8 mouse cellular contexts compared by ENCODE assay signal in the genomic region with DNA sequence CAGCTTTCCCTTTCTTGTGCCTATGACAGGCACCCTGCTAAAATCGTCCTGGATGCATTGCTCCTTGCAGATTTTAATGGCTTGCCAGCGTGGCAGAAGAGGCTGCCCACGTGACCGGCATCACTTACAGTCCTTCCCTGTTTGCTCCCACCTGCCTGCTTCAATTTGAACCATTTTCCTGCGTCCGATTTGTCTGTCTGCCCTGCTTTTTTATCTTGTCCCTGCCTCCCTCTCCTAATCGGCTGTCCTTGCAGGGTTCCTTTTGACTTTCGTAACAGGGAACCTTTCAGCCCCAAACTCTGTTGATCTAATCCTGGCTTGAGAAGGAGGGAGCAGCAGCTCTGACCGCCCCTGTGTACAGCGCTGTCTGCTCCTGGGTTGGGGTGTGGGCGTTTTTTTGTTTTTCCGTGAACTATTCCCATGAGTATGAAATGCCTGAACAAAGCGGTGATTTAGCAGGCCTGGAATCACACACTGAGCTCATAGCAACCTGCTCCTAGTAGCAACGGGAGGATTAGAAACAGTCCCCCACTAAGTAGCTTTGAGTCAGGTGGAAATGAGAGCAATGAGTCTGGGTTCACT. TPM values are rescaled to one million over a fixed set of nuclear protein-coding genes. Genes with fewer than 3 reads are reported as not detected.
A peak's percentile ranks its signal among the peaks of the same experiment; 100 is the strongest.
DNase-seq lines count a peak whose midpoint lies in the region; ATAC-seq and TF ChIP-seq lines count a peak whose summit lies in the region.

No protein-coding gene starts in this region.

- peak overlapping the region; percentile 44 for H3K4me3 ChIP-seq in heart, embryonic 16.5 days (ENCODE audit: low read length)
- no peak overlapping the region for H3K4me3 ChIP-seq in myocyte

- no peaks in the 10 kb centered on the region for H3K27me3 ChIP-seq in heart, embryonic 16.5 days (ENCODE audit: control insufficient read depth, insufficient read depth, low read length)
- H3K27me3 ChIP-seq in myocyte (ENCODE audit: control insufficient read depth, insufficient read depth, insufficient read length): no peaks in the 10 kb centered on the region

- peak; percentile 5 to 23 for DNase-seq in lung, adult 18-20 months
- DNase-seq in lung, postnatal 4 days: no peak
- peak; percentile 65 for DNase-seq in embryo, embryonic 10 days (ENCODE audit: low spot score)
- DNase-seq in left cerebral cortex, postnatal 25 days (ENCODE audit: low spot score in 2 of 2): peak; percentile 31 to 50
- DNase-seq in urinary bladder, adult 18-20 months (ENCODE audit: low spot score in 2 of 2): no peak

- no peaks in the 10 kb centered on the region for H3K79me2 ChIP-seq in myocyte (ENCODE audit: control insufficient read depth, insufficient read depth)

- TF ChIP-seq POLR2A in myocyte (IDR thresholded peaks at IDR 0.05; ENCODE audit: insufficient read length, low read depth): no peak

- H3K4me2 ChIP-seq in heart, embryonic 16.5 days (ENCODE audit: low read depth, low read length): peak overlapping the region; percentile 69
- H3K4me2 ChIP-seq in myocyte (ENCODE audit: low read depth): peak overlapping the region; percentile 54

- peaks cover 9% of the 10 kb centered on the region for H3K4me1 ChIP-seq in heart, embryonic 16.5 days (ENCODE audit: control insufficient read depth, insufficient read depth, low read length)

- no peak overlapping the region for H3K27ac ChIP-seq in heart, embryonic 16.5 days (ENCODE audit: low read length)

- WGBS in heart, embryonic 16.5 days: 8% methylated on average over 14 of the region's 14 CpGs

- intact Hi-C loops in left cerebral cortex, postnatal 25 days (cut with DNase I): no loop called here

- 0 out of 2 replicates have a peak, but pooled peaks have one; percentile 41 for ATAC-seq in heart, embryonic 16.5 days (replicated peaks; ENCODE audit: extremely low read depth, insufficient read depth, low FRiP score)
- no peak for ATAC-seq in activated CD4-positive, CD25-positive, alpha-beta regulatory T cell, adult 4 months

- no peaks in the 10 kb centered on the region for H3K36me3 ChIP-seq in heart, embryonic 16.5 days (ENCODE audit: control insufficient read depth, insufficient read depth)
- H3K36me3 ChIP-seq in myocyte (ENCODE audit: control insufficient read depth, insufficient read depth): no peaks in the 10 kb centered on the region

- H3K9me3 ChIP-seq in heart, embryonic 16.5 days (replicated peaks; ENCODE audit: control insufficient read depth, low read length): no peaks in the 10 kb centered on the region

- no peak overlapping the region for H3ac ChIP-seq in myocyte (ENCODE audit: control insufficient read depth, insufficient read length)

- peak overlapping the region; percentile 58 for H3K9ac ChIP-seq in heart, embryonic 16.5 days (ENCODE audit: low read length)

TF ChIP-seq in myocyte, 11 proteins besides CTCF, POLR2A, EP300 and RAD21:
- TF ChIP-seq REST (IDR thresholded peaks at IDR 0.05; ENCODE audit: insufficient read depth, insufficient read length): no peak
- peak; percentile 68 for TF ChIP-seq USF1 (IDR thresholded peaks at IDR 0.05; ENCODE audit: low read depth)
TF ChIP-seq in myocyte: peak in this region for 1.

RNA-seq across cellular contexts. Expression of a gene that starts 51.2 kb away (rescaled TPM):
- polyA plus RNA-seq in heart, embryonic 16.5 days (2015; fragmentation: Nextera tagmentation; extraction: Ambion mirVana): 7.4 and 7.9 TPM in 2 replicates
- total RNA-seq in left cerebral cortex, postnatal 25 days (2021): 100 to 1,000 TPM in 1 of 2 experiments, 10 to 100 TPM in 1; 97.7 to 111 TPM
- 14.9 TPM for polyA plus RNA-seq in myocyte (2012; fragmentation: generic; extraction: Trizol)
- polyA plus RNA-seq in activated CD4-positive, CD25-positive, alpha-beta regulatory T cell, adult 4 months (2017; shearing (Covaris generic)): 10 to 100 TPM; 13.6 to 15.7 TPM

Comparison
In these comparisons a context has a peak if more than half of its experiments do, and no peak if none do; other contexts are left out.
1. DNase-seq: peak in lung, adult 18-20 months (2 of 2), embryo, embryonic 10 days (single experiment) and left cerebral cortex, postnatal 25 days (2 of 2); none in lung, postnatal 4 days (0 of 2) and urinary bladder, adult 18-20 months (0 of 2).